Mouse (Mus musculus): ENCODE measurements around the gene Gng13. TPM values are rescaled to one million over a fixed set of nuclear protein-coding genes. Genes with fewer than 3 reads are reported as not detected.

Gene Gng13
- polyA plus RNA-seq (2017; shearing (Covaris generic)) = not detected

GRCm38 (mm10) chr17:25716711-25717637 is at the start of gene Gng13:
TSS of gene Gng13 (plus strand) at chr17:25717171.

GRCm38 (mm10) chr17:25727265-25728008 is 10.5 kb downstream of the Gng13 start, which contains the start of the genes Chtf18 and Rpusd1:
TSS of gene Chtf18 (minus strand) at chr17:25727419.
TSS of gene Rpusd1 (plus strand) at chr17:25727670.

GRCm38 (mm10) chr17:25735745-25736144 is 18.8 kb downstream of the Gng13 start, which contains the start of gene Mslnl:
TSS of gene Mslnl (plus strand) at chr17:25736042.

GRCm38 (mm10) chr17:25754241-25754640 is 37.3 kb downstream of the Gng13 start, which contains the start of gene Msln:
TSS of gene Msln (minus strand) at chr17:25754378.

Other genes with a start within 250 kb of the Gng13 start
- not detected for gene Sstr5, start 219.9 kb upstream of the Gng13 start, polyA plus RNA-seq (2017; shearing (Covaris generic))
- 0.16 TPM for gene Sox8, start 146.5 kb upstream of the Gng13 start, polyA plus RNA-seq (2017; shearing (Covaris generic))
- gene Lmf1, start 138.1 kb upstream of the Gng13 start, polyA plus RNA-seq (2017; shearing (Covaris generic)) = 15.5 TPM
- gene Chtf18, start 10.2 kb downstream of the Gng13 start, polyA plus RNA-seq (2017; shearing (Covaris generic)) = 4.7 TPM
- gene Rpusd1, start 10.5 kb downstream of the Gng13 start, polyA plus RNA-seq (2017; shearing (Covaris generic)) = 4.0 TPM
- gene Mslnl, start 18.9 kb downstream of the Gng13 start, polyA plus RNA-seq (2017; shearing (Covaris generic)) = not detected
- not detected for gene Msln, start 37.2 kb downstream of the Gng13 start, polyA plus RNA-seq (2017; shearing (Covaris generic))
- 15.6 TPM for gene Narfl, start 56.6 kb downstream of the Gng13 start, polyA plus RNA-seq (2017; shearing (Covaris generic))
- gene Haghl, start 68.5 kb downstream of the Gng13 start, polyA plus RNA-seq (2017; shearing (Covaris generic)) = 23.1 TPM
- gene Ccdc78, start 69.4 kb downstream of the Gng13 start, polyA plus RNA-seq (2017; shearing (Covaris generic)) = 0.29 TPM
- gene Fam173a, start 75.7 kb downstream of the Gng13 start, polyA plus RNA-seq (2017; shearing (Covaris generic)) = 125 TPM
- not detected for gene AC134908.4, start 78.5 kb downstream of the Gng13 start, polyA plus RNA-seq (2017; shearing (Covaris generic))
- 28.1 TPM for gene Metrn, start 80.0 kb downstream of the Gng13 start, polyA plus RNA-seq (2017; shearing (Covaris generic))
- gene Fbxl16, start 91.9 kb downstream of the Gng13 start, polyA plus RNA-seq (2017; shearing (Covaris generic)) = not detected
- gene Wdr24, start 106.5 kb downstream of the Gng13 start, polyA plus RNA-seq (2017; shearing (Covaris generic)) = 19.3 TPM
- 18.3 TPM for gene Jmjd8, start 111.7 kb downstream of the Gng13 start, polyA plus RNA-seq (2017; shearing (Covaris generic))
- gene Stub1, start 116.2 kb downstream of the Gng13 start, polyA plus RNA-seq (2017; shearing (Covaris generic)) = 126 TPM
- gene Rhbdl1, start 120.1 kb downstream of the Gng13 start, polyA plus RNA-seq (2017; shearing (Covaris generic)) = not detected
- 1.9 TPM for gene Gm20683, start 124.6 kb downstream of the Gng13 start, polyA plus RNA-seq (2017; shearing (Covaris generic))
- 27.1 TPM for gene Rhot2, start 127.7 kb downstream of the Gng13 start, polyA plus RNA-seq (2017; shearing (Covaris generic))
- gene Wdr90, start 144.3 kb downstream of the Gng13 start, polyA plus RNA-seq (2017; shearing (Covaris generic)) = 20.9 TPM
- 18.5 TPM for gene Mcrip2, start 151.6 kb downstream of the Gng13 start, polyA plus RNA-seq (2017; shearing (Covaris generic))
- 41.5 TPM for gene Mettl26, start 157.9 kb downstream of the Gng13 start, polyA plus RNA-seq (2017; shearing (Covaris generic))
- gene Wfikkn1, start 163.7 kb downstream of the Gng13 start, polyA plus RNA-seq (2017; shearing (Covaris generic)) = 0.21 TPM
- 17.2 TPM for gene Rab40c, start 202.6 kb downstream of the Gng13 start, polyA plus RNA-seq (2017; shearing (Covaris generic))
- 39.1 TPM for gene Pigq, start 227.8 kb downstream of the Gng13 start, polyA plus RNA-seq (2017; shearing (Covaris generic))
- gene Nhlrc4, start 227.8 kb downstream of the Gng13 start, polyA plus RNA-seq (2017; shearing (Covaris generic)) = not detected
- not detected for gene A930017K11Rik, start 235.4 kb downstream of the Gng13 start, polyA plus RNA-seq (2017; shearing (Covaris generic))